Mouse (Mus musculus) hindbrain, embryonic 10.5 days (tissue): Measurements from ENCODE around the gene Cobl. TPM values are rescaled to one million over a fixed set of nuclear protein-coding genes. Genes with fewer than 3 reads are reported as not detected.

Experiments
- DNase-seq: peaks from one replicate; pipeline ENCODE4 v3.0.0-alpha.2; 2017; ENCODE audit warnings: low spot score
- H3K27ac ChIP-seq: fragments of 300-500 bp; sonication (generic); 2 replicates; pipeline ENCODE4 v1.5.1; 2016; ENCODE audit warnings: mild to moderate bottlenecking, moderate library complexity
- H3K27me3 ChIP-seq: fragments of 300-500 bp; sonication (generic); 2 replicates; pipeline ENCODE4 v1.6.1; 2016; ENCODE audit warnings: mild to moderate bottlenecking; ENCODE audit not compliant: poor library complexity, insufficient read depth, severe bottlenecking
- H3K36me3 ChIP-seq: fragments of 300-500 bp; sonication (generic); 2 replicates; pipeline ENCODE4 v1.6.1; 2016; ENCODE audit warnings: mild to moderate bottlenecking, moderate library complexity
- H3K4me1 ChIP-seq: fragments of 300-500 bp; sonication (generic); replicated peaks from 2 replicates; pipeline ENCODE4 v1.6.1; 2016; ENCODE audit warnings: mild to moderate bottlenecking
- H3K4me3 ChIP-seq: fragments of 300-500 bp; sonication (generic); 2 replicates; pipeline ENCODE4 v1.5.1; 2016; ENCODE audit warnings: mild to moderate bottlenecking, moderate library complexity
- H3K9me3 ChIP-seq: fragments of 300-500 bp; sonication (generic); 2 replicates; pipeline ENCODE4 v1.6.1; 2016; ENCODE audit warnings: mild to moderate bottlenecking, moderate library complexity
- WGBS: fragments of 180-500 bp; shearing (Covaris S2); methylation state at CpG from one replicate; pipeline ENCODE4 v1.1.7; 2016; 5-methylcytosine and 5-hydroxymethylcytosine counted together
- polyA plus RNA-seq: library from polyadenylated mRNA; unstranded; fragments of >200 nt; fragmentation: Nextera tagmentation; extraction: Ambion mirVana; gene quantifications from 2 replicates; pipeline ENCODE4 v1.2.1, GENCODE M21; 2016

Gene Cobl
- polyA plus RNA-seq, 1 experiment from 2014 or later = 2.3 TPM

DNA sequence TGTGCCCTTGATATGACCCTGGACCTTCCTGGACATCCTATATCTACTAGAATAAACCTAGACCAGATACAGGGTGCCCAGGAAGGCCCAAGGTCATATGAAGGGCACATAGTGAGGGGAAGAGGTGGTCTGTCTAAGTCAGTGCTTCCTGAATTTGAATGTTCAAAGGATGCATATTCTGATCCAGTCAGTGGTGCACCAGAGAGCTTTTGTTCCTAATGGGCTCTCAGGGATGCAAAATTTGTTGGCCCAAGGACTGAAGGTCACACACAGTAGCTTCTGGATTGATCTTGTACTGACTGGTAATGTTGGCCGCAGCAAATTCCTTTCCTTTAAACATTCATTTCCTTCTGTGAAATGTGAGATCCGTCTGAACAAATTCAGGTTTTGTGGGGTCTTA, 2.5 kb upstream of the Cobl start:
- Histone ChIP-seq H3K27ac (no peak overlapping the region), H3K4me1 (peaks cover 15% of the 10 kb centered on the region), H3K27me3 (peaks cover 39% of the 10 kb centered on the region), H3K9me3 (no peaks in the 10 kb centered on the region), H3K4me3 (no peak overlapping the region), H3K36me3 (no peaks in the 10 kb centered on the region)
- no peak for DNase-seq
- 77% methylated on average over 2 of the region's 2 CpGs for whole genome bisulfite sequencing

GRCm38 (mm10) chr11:12466606-12467005, 1.8 kb upstream of the Cobl start:
- Histone ChIP-seq H3K27ac (no peak overlapping the region), H3K27me3 (peaks cover 43% of the 10 kb centered on the region), H3K9me3 (no peaks in the 10 kb centered on the region), H3K4me3 (no peak overlapping the region), H3K4me1 (peaks cover 15% of the 10 kb centered on the region), H3K36me3 (no peaks in the 10 kb centered on the region)
- no peak for DNase-seq
- WGBS = 88% methylated on average over 1 of the region's 1 CpGs

GRCm38 (mm10) chr11:12465229-12465628, 469 bp upstream of the Cobl start:
- H3K36me3 ChIP-seq = no peaks in the 10 kb centered on the region
- no peaks in the 10 kb centered on the region for H3K9me3 ChIP-seq
- H3K4me3 ChIP-seq = peak overlapping the region; percentile 74
- DNase-seq = no peak
- peaks cover 15% of the 10 kb centered on the region for H3K4me1 ChIP-seq
- no peak overlapping the region for H3K27ac ChIP-seq
- H3K27me3 ChIP-seq = peaks cover 43% of the 10 kb centered on the region
- WGBS = 27% methylated on average over 1 of the region's 1 CpGs

GRCm38 (mm10) chr11:12463615-12464170, 1.1 kb downstream of the Cobl start:
- Histone ChIP-seq H3K4me3 (peak overlapping the region; percentile 74), H3K27me3 (peaks cover 43% of the 10 kb centered on the region), H3K36me3 (no peaks in the 10 kb centered on the region), H3K9me3 (no peaks in the 10 kb centered on the region), H3K4me1 (peaks cover 15% of the 10 kb centered on the region), H3K27ac (no peak overlapping the region)
- peak; percentile 6 for DNase-seq
- 59% methylated on average over 13 of the region's 13 CpGs for WGBS

DNA sequence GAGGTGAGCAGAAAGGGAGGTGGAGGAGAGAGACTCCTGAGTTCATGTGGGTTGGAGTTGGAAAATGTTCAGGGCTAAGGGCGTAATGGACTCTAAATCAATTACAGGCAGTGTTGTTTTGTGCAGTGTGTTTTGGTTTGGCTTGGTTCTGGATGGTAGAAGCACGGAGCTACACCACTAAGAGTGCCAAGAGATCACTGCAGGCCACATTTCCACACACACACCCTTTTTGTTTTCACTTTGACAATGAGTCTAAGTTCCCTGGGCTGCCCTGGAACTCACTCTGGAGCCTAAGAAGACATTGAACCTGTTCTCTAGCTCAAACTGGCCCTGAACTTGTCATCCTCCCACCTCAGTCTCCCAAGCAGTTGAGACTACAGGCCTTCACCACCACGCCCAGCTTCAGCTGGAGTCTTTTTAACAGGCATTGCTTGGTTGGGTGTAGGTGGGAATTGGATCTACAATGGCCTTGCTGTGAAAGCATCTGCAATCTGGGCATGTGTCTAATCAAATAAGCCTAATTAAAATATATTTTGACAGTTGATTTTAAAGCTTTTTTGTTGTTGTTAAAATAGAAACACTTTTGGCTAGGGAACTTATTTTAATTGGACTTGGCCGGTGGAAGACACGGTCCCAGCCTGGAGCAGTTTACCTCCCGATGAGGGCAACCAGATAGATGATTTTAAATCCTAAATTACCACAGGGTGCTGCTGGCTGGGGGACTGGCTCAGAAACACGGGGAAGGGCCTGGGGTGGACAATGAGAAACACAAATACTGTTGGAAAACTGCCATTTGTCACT, 4.8 kb downstream of the Cobl start:
- Histone ChIP-seq H3K36me3 (no peaks in the 10 kb centered on the region), H3K27me3 (peaks cover 24% of the 10 kb centered on the region), H3K4me1 (peaks cover 12% of the 10 kb centered on the region), H3K27ac (no peak overlapping the region), H3K9me3 (no peaks in the 10 kb centered on the region), H3K4me3 (no peak overlapping the region)
- no peak for DNase-seq
- 81% methylated on average over 7 of the region's 7 CpGs for WGBS

GRCm38 (mm10) chr11:12458814-12459213, 5.9 kb downstream of the Cobl start:
- Histone ChIP-seq H3K4me3 (no peak overlapping the region), H3K9me3 (no peaks in the 10 kb centered on the region), H3K36me3 (no peaks in the 10 kb centered on the region), H3K27ac (no peak overlapping the region), H3K27me3 (peaks cover 13% of the 10 kb centered on the region), H3K4me1 (peaks cover 2% of the 10 kb centered on the region)
- WGBS = 75% methylated on average over 3 of the region's 3 CpGs
- DNase-seq = no peak

- 85% methylated on average over 2 of the region's 2 CpGs for WGBS
- Histone ChIP-seq H3K27me3 (peaks cover 8% of the 10 kb centered on the region), H3K36me3 (no peaks in the 10 kb centered on the region), H3K27ac (no peak overlapping the region), H3K9me3 (no peaks in the 10 kb centered on the region), H3K4me3 (no peak overlapping the region), H3K4me1 (no peaks in the 10 kb centered on the region)
- DNase-seq = no peak
Observed at GRCm38 (mm10) chr11:12458392-12458791, 6.4 kb downstream of the Cobl start.

- DNase-seq = no peak
- Histone ChIP-seq H3K36me3 (no peaks in the 10 kb centered on the region), H3K4me1 (0 out of 2 replicates have a peak, but pooled peaks cover 7% of the 10 kb centered on the region), H3K27ac (no peak overlapping the region), H3K9me3 (no peaks in the 10 kb centered on the region), H3K27me3 (no peaks in the 10 kb centered on the region), H3K4me3 (no peak overlapping the region)
- WGBS = 91% methylated on average over 3 of the region's 3 CpGs
Observed at GRCm38 (mm10) chr11:12448101-12448500, 16.7 kb downstream of the Cobl start.

GRCm38 (mm10) chr11:12445222-12445621, 19.5 kb downstream of the Cobl start:
- Histone ChIP-seq H3K36me3 (no peaks in the 10 kb centered on the region), H3K27ac (no peak overlapping the region), H3K27me3 (no peaks in the 10 kb centered on the region), H3K9me3 (no peaks in the 10 kb centered on the region), H3K4me1 (0 out of 2 replicates have a peak, but pooled peaks cover 7% of the 10 kb centered on the region), H3K4me3 (no peak overlapping the region)
- DNase-seq = no peak
- WGBS = 72% methylated on average over 2 of the region's 2 CpGs

DNA sequence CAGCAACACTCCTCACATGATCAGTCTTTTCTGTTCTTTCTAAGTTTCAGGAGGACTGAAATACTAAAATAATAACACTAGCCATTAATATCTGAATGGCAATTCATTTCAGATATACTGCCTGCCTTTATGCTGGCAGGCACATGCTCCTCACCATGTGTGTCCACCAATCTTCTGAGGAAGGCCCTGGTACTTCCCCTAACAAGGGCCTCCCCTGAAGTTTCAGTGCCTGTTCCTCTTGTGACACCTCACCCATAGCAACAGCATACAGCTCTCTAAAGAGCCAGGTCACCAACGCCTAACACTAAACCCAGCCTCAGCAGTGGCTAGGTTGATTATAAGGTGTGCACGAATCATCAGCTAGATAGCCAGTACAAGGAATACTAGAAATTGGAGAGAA, 20.5 kb downstream of the Cobl start:
- DNase-seq = no peak
- Histone ChIP-seq H3K4me1 (0 out of 2 replicates have a peak, but pooled peaks cover 7% of the 10 kb centered on the region), H3K4me3 (no peak overlapping the region), H3K36me3 (no peaks in the 10 kb centered on the region), H3K9me3 (no peaks in the 10 kb centered on the region), H3K27ac (no peak overlapping the region), H3K27me3 (no peaks in the 10 kb centered on the region)
- WGBS = 90% methylated on average over 2 of the region's 2 CpGs

GRCm38 (mm10) chr11:12443614-12444013, 21.1 kb downstream of the Cobl start:
- Histone ChIP-seq H3K27ac (no peak overlapping the region), H3K27me3 (no peaks in the 10 kb centered on the region), H3K9me3 (no peaks in the 10 kb centered on the region), H3K4me3 (no peak overlapping the region), H3K36me3 (no peaks in the 10 kb centered on the region), H3K4me1 (0 out of 2 replicates have a peak, but pooled peaks cover 7% of the 10 kb centered on the region)
- 53% methylated on average over 4 of the region's 4 CpGs for WGBS
- DNase-seq = no peak

- WGBS = 82% methylated on average over 5 of the region's 5 CpGs
- no peak overlapping the region for H3K27ac ChIP-seq
- DNase-seq = no peak
- 0 out of 2 replicates have a peak, but pooled peaks cover 7% of the 10 kb centered on the region for H3K4me1 ChIP-seq
- H3K27me3 ChIP-seq = no peaks in the 10 kb centered on the region
- H3K9me3 ChIP-seq = no peaks in the 10 kb centered on the region
- H3K4me3 ChIP-seq = no peak overlapping the region
- H3K36me3 ChIP-seq = no peaks in the 10 kb centered on the region
Observed at GRCm38 (mm10) chr11:12443185-12443584, 21.6 kb downstream of the Cobl start.

DNA sequence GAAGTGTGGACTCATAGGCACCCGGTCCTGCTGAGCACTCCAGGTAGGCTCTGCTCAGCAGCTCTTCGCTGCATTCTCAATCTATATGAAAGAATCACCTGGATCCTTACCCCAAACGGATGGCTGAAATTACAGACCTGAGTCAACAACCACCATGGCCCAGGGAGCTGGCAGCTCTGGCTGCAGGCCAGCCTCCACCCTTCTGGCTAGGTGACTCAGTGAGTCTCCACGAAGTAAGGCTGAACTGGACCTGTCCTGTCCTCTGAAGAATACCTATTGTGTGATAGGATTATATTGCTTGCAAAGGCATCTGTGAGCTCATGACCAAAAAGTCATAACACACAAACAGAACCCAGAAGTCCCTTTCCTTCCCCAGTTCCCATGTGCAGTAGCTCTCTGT, 22.5 kb downstream of the Cobl start:
- Histone ChIP-seq H3K27ac (no peak overlapping the region), H3K27me3 (no peaks in the 10 kb centered on the region), H3K4me3 (no peak overlapping the region), H3K36me3 (no peaks in the 10 kb centered on the region), H3K4me1 (0 out of 2 replicates have a peak, but pooled peaks cover 7% of the 10 kb centered on the region), H3K9me3 (no peaks in the 10 kb centered on the region)
- WGBS = 87% methylated on average over 4 of the region's 4 CpGs
- no peak for DNase-seq
